Mouse (Mus musculus) liver, adult 2 months (tissue): Measurements from ENCODE around the gene Ptpn21. TPM values are rescaled to one million over a fixed set of nuclear protein-coding genes. Genes with fewer than 3 reads are reported as not detected.

Source experiments
- DNase-seq: peaks from one replicate; pipeline ENCODE4 v3.0.0-alpha.2; 2011; ENCODE audit warnings: low read depth, low spot score; ENCODE audit errors: extremely low read depth
- H3K27ac ChIP-seq: fragments of 200-500 bp; replicated peaks from 2 replicates; pipeline ENCODE4 v1.5.1; 2012; ENCODE audit warnings: low read depth, mild to moderate bottlenecking, control low read depth, inconsistent platforms, low read length; ENCODE audit not compliant: insufficient read depth
- H3K27me3 ChIP-seq: fragments of 200-500 bp; 2 replicates; pipeline ENCODE4 v1.6.1; 2012; ENCODE audit warnings: mild to moderate bottlenecking, moderate library complexity, low read length, inconsistent platforms; ENCODE audit not compliant: control insufficient read depth, insufficient read depth
- H3K36me3 ChIP-seq: fragments of 200-500 bp; 2 replicates; pipeline ENCODE4 v1.6.1; 2012; ENCODE audit warnings: low read length, inconsistent platforms; ENCODE audit not compliant: control insufficient read depth, insufficient read depth
- H3K4me1 ChIP-seq: fragments of 200-500 bp; 2 replicates; pipeline ENCODE4 v1.6.1; 2011; ENCODE audit warnings: low read length; ENCODE audit not compliant: control insufficient read depth, insufficient read depth
- H3K4me3 ChIP-seq: fragments of 200-500 bp; 2 replicates; pipeline ENCODE4 v1.5.1; 2011; ENCODE audit warnings: low read depth, mild to moderate bottlenecking, control low read depth, low read length, moderate library complexity; ENCODE audit not compliant: insufficient read depth
- H3K79me2 ChIP-seq: fragments of 200-500 bp; 2 replicates; pipeline ENCODE4 v1.6.1; 2012; ENCODE audit warnings: inconsistent platforms, mild to moderate bottlenecking, low read length, moderate library complexity; ENCODE audit not compliant: control insufficient read depth, insufficient read depth
- H3K9ac ChIP-seq: fragments of 200-500 bp; 2 replicates; pipeline ENCODE4 v1.6.1; 2012; ENCODE audit warnings: low read depth, mild to moderate bottlenecking, control low read depth, inconsistent platforms, low read length
- CTCF ChIP-seq: fragments of 200-500 bp; IDR thresholded peaks from 2 replicates; pipeline ENCODE4 v1.5.1; 2011; ENCODE audit warnings: low read depth, low read length, control low read depth
- POLR2A ChIP-seq: fragments of 200-500 bp; IDR thresholded peaks from 2 replicates; pipeline ENCODE4 v1.6.1; 2011; ENCODE audit warnings: low read length, control low read depth; ENCODE audit not compliant: insufficient read depth; ENCODE audit errors: extremely low read depth
- WGBS: fragments of 180-500 bp; shearing (Covaris S2); methylation state at CpG from one replicate; pipeline ENCODE4 v1.1.7; 2018; 5-methylcytosine and 5-hydroxymethylcytosine counted together
- polyA plus RNA-seq: library from polyadenylated mRNA; depleted of rRNA; stranded (reverse); fragments of >200 nt; gene quantifications from 2 replicates; pipeline ENCODE4 v1.2.3, GENCODE M21; 2012; rRNA removed
- total RNA-seq: library from RNA; depleted of rRNA; stranded (reverse); fragments of >200 nt; gene quantifications from 2 replicates; pipeline ENCODE4 v1.2.3, GENCODE M21; 2014; rRNA removed

Ptpn21 gene
- total RNA-seq: 5.9 and 10.1 TPM in 2 replicates
- 10.4 and 12.2 TPM in 2 replicates for polyA plus RNA-seq

DNA sequence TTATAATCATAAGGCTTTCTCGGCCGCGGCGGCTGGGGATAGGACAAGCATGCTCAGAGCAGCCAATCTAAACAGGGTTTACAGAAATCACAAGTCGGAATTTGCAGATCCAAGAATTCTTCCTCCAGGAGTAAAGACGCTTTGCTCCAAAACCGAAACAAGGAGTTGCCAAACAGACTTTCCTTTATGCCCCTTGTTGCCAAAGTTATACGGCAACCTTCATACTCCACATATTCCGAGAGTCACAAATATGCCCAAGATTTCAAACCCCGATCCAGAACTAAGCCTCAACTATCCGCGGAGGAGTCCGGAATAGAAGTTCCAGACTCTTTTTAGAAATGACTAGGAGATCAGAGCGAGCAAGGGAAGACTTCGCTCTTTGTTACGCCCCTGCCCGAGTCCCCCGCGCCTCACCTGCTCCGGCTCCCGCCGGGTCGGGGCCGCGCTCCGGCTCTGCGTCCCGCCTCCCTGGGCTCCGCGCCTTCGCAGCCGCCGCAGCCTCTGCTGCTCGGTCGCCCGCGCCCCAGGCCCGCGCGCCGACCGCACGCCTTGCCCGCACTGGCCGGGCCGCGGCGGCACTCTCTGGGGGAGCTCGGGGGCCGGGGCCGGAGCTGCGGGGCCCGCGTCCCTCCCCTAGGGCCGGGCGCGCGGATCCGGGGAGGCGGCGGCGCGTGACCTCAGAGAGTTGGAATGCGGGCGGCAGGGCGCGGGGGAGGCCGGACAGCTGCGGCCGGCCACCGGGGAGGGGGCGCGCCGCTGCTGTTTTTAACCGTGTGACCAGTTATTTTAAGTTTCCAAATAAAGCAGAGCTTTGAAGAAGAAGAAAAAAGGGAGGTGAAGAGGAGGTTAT, at the start of gene Ptpn21:
Ptpn21 (minus strand) TSS at position 455 of the 850 bp plus-strand sequence.
- H3K4me1 ChIP-seq: peaks cover 17% of the 10 kb centered on the region
- H3K36me3 ChIP-seq: no peaks in the 10 kb centered on the region
- TF ChIP-seq POLR2A (no peak), CTCF (no peak)
- peak within 1 kb of the TSS; percentile 95 for H3K9ac ChIP-seq
- WGBS: under 1% methylated on average over 75 of the region's 75 CpGs
- H3K4me3 ChIP-seq: peak within 1 kb of the TSS; percentile 76
- H3K27me3 ChIP-seq: no peaks in the 10 kb centered on the region
- DNase-seq: peak; percentile 70
- H3K79me2 ChIP-seq: peaks cover 12% of the 10 kb centered on the region; the same call in 1 of the 2 replicates
- H3K27ac ChIP-seq: peak within 1 kb of the TSS; percentile 70

DNA sequence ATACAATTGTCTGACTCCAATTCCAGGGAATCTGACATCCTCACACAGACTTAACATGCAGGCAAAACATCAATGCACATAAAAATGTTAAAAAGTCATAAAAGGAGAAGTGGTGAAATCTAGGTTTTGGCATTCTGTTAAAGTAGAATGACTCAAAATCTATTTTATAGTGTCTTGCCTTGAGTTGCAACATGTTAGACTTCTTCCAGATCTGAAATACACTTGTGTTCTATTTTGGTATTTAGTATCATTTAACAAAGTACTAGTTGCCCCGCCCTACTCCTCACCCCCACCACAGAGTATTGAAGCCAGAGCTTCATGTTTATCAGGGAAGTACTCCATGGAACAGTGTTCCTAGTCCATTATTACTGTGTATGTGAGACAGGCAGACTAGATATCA, 47.0 kb upstream of the Ptpn21 start:
- TF ChIP-seq POLR2A: no peak
- no peak for TF ChIP-seq CTCF
- H3K27me3 ChIP-seq: no peaks in the 10 kb centered on the region
- H3K36me3 ChIP-seq: peaks cover 72% of the 10 kb centered on the region
- DNase-seq: no peak
- WGBS: 97% methylated on average over 1 of the region's 1 CpGs
- no peaks in the 10 kb centered on the region for H3K4me1 ChIP-seq
- H3K79me2 ChIP-seq: no peaks in the 10 kb centered on the region; the same call in 1 of the 2 replicates
- H3K9ac ChIP-seq: no peak overlapping the region
- no peak overlapping the region for H3K27ac ChIP-seq
- no peak overlapping the region for H3K4me3 ChIP-seq

DNA sequence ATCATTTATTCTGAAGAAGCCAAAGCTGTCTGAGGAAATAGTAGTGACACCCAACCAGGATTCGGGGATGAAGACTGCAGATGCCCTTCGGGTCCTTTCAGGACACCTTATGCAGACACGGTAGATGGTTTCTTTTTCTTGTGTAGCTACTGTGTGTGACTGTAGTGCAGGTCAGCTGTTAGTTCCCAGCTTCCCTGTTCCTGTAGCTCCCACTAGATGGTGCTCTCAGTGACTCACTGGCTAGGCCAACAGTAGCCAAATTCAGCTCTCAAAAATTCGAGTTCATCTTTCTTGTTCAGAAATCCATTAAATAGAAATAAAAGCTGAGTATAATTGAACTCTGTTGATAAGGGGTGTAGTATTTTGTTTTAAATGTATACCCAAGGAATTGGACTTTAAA, 41.9 kb upstream of the Ptpn21 start:
- WGBS: 76% methylated on average over 4 of the region's 4 CpGs
- Histone ChIP-seq H3K36me3 (peaks cover 60% of the 10 kb centered on the region), H3K9ac (no peak overlapping the region)

DNA sequence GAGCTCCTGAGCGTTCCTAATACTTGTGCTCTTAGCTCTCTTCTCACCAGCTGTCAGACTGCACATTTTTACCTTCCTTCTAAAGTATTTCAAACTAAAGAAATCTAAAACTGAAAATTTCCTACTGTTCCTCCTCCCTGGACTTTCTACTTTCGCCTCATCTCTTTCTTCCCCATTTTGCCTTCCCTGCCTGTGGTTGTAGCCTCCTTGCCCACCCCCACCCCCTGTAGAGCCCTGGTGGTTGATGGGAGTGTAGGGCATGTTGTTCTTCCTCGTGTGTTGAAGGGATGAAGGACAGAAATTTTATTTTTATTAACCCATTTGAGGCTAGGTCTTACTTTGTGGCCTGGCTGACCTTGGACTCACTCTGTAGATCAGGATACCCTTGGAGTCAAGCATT, 40.3 kb upstream of the Ptpn21 start:
- Histone ChIP-seq H3K36me3 (peaks cover 55% of the 10 kb centered on the region), H3K4me3 (no peak overlapping the region), H3K4me1 (no peaks in the 10 kb centered on the region), H3K27me3 (no peaks in the 10 kb centered on the region), H3K79me2 (no peaks in the 10 kb centered on the region; the same call in 1 of the 2 replicates), H3K27ac (no peak overlapping the region), H3K9ac (no peak overlapping the region)
- WGBS: 77% methylated on average over 3 of the region's 3 CpGs
- no peak for DNase-seq
- TF ChIP-seq CTCF: no peak
- TF ChIP-seq POLR2A: no peak

More for the DNA sequence above, 41.9 kb upstream of the Ptpn21 start:
- Histone ChIP-seq H3K27me3 (no peaks in the 10 kb centered on the region), H3K4me1 (no peaks in the 10 kb centered on the region), H3K4me3 (no peak overlapping the region), H3K27ac (no peak overlapping the region), H3K79me2 (no peaks in the 10 kb centered on the region; the same call in 1 of the 2 replicates)
- peak; percentile 24 for DNase-seq
- TF ChIP-seq CTCF (peak; percentile 50; the same call in 1 of the 2 replicates), POLR2A (no peak)

DNA sequence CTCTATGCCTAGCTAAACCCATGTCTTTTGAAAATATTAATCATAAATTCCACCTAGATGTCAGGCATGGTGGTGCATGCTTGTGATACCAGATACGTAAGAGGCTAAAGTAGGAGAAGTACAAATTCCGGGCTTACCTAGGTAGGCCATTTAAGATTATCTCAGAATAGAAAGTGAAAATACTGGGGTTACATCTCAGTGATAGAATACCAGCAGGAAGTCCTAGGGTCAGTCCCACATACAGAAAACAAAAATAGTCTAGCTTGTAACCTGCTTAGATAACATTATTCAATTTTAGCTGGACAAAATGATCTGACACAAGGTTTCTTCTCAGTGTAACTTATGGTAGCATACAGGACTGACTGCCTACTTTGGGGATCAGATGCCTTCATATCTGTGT, 29.0 kb upstream of the Ptpn21 start:
- no peak for DNase-seq
- TF ChIP-seq POLR2A: no peak
- no peak for TF ChIP-seq CTCF
- no peaks in the 10 kb centered on the region for H3K79me2 ChIP-seq
- no peak overlapping the region for H3K4me3 ChIP-seq
- H3K9ac ChIP-seq: no peak overlapping the region
- peaks cover 3% of the 10 kb centered on the region; the same call in 1 of the 2 replicates for H3K4me1 ChIP-seq
- no peak overlapping the region for H3K27ac ChIP-seq
- no peaks in the 10 kb centered on the region for H3K27me3 ChIP-seq
- peaks cover 58% of the 10 kb centered on the region for H3K36me3 ChIP-seq
- 76% methylated on average over 2 of the region's 2 CpGs for WGBS

DNA sequence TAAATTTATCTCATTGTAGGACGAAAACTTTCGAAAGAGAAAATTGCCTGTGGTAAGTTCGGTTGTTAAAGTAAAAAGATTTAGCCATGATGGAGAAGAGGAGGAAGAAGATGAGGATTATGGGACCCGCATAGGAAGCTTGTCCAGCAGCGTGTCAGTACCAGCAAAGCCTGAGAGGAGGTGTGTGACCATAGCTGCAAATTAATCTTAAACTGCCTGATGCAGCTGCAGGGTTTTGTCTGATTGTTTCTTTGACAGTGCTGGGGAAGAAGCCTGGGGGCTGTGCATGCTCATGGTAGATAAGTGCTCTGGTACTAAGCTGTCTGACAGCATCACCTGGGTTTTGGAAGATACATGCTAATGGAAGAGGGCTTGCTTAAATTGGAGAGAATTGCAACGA, 22.5 kb upstream of the Ptpn21 start:
- TF ChIP-seq POLR2A (no peak), CTCF (no peak)
- DNase-seq: no peak
- peaks cover 60% of the 10 kb centered on the region for H3K36me3 ChIP-seq

More for the DNA sequence above, 22.5 kb upstream of the Ptpn21 start:
- Histone ChIP-seq H3K4me3 (no peak overlapping the region), H3K4me1 (no peaks in the 10 kb centered on the region), H3K27ac (no peak overlapping the region), H3K9ac (no peak overlapping the region), H3K79me2 (no peaks in the 10 kb centered on the region; the same call in 1 of the 2 replicates), H3K27me3 (no peaks in the 10 kb centered on the region)
- WGBS: 96% methylated on average over 6 of the region's 6 CpGs
